Mouse (Mus musculus) lung, adult 18-20 months (tissue): ENCODE results near the gene Lmo7.

ENCODE experiments used
- DNase-seq, 2 experiments: peaks; one replicate each; pipeline ENCODE4 v3.0.0; 2022; ENCODE audit warnings: mixed read lengths in 2 of 2

The Lmo7 gene

DNA sequence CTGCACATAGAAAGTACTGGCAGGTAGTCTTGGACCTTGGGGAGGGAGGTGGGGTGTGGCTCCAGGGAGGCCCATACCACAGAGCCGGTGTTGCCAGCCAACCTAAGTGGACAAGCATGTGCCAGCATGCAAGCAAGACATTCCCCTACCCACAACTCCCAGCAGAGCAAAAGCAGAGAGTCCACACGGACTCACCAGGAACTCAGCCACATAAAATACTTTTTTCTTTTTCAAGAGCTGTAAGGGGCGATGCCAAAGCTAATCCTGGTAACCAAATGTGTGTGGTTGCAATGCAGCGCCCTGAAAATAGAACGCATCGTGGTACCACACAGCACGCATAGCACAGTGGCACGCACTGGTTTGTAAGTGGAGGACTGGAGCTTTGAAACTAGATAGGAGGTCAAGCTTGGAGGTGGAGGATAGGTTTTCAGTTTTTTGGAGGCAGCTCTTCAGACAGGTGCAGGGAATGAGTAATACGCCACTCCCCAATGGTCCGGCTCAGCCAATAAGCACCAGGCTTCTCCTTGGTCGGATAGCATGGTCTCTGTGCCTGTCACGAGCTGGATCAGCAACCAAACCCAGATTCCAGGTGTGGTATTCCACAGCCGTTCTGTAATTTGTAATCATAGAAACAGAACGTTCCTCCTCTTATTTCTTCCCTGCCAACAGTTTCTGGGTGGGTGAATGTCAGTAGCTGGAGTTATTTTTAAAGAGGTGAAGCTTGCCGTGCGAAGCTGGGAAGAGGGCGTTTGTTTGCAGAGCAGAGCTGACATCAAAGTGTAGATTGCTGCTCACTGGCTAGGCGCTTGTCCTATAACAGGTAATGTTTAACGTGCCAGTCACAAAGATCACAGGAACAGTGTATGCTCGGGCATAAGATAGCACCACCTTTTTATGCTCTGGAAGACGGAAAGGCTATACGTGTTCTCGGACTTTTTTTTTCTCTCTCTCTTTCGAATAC, 110.3 kb downstream of the Lmo7 start:
- DNase-seq, result peak; percentile 83 to 86

GRCm38 (mm10) chr14:101841271-101841670, 111.5 kb downstream of the Lmo7 start:
- DNase-seq, result no peak

- DNase-seq, result peak; percentile 46
These were observed 112.8 kb downstream of the Lmo7 start for GRCm38 (mm10) chr14:101842521-101842920.

- DNase-seq, result no peak
These were observed 113.7 kb downstream of the Lmo7 start for GRCm38 (mm10) chr14:101843443-101843842.

DNA sequence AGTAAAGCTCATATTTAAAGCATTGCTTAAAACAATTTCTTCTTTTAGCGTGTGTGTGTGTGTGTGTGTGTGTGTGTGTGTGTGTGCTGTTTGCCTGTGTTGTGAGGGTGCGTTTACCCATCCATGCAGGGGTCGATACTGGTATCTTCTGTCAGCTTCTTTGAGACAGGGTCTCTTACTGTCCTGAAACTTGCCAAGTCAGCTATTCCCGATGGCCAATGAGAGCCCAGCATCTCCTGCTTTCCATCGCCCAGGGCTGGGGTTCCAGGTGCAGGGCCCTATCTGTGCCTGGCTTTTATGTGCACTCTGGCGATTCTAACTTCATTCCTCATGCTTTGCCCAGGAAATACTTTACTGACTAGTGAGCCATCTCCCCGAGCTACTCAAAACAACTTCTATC, 114.7 kb downstream of the Lmo7 start:
- no peak for DNase-seq

GRCm38 (mm10) chr14:101846097-101846882, 116.5 kb downstream of the Lmo7 start:
- DNase-seq, result no peak

GRCm38 (mm10) chr14:101847520-101847919, 117.8 kb downstream of the Lmo7 start:
- no peak for DNase-seq

GRCm38 (mm10) chr14:101852584-101853195, 122.9 kb downstream of the Lmo7 start:
- no peak for DNase-seq

DNA sequence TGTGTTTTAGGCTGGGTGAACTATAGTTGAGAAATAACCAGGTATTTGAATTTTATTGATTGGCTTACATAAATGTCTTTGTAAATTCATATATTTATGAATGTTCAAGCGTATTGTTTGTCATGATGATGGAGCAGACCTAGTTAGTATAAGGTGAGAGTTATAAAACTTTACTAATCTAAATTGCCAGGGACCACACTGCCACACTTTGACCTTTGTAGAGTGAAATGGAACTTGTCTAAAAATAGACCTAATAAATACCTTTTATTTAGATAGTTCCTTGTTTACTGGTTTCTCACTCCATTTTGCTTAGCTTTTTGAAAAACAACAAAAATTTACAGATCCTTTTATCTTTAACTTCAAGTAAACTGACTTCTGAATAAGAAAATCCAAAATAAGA, 123.5 kb downstream of the Lmo7 start:
- no peak for DNase-seq

- DNase-seq, result no peak
These were observed 124.0 kb downstream of the Lmo7 start for GRCm38 (mm10) chr14:101853722-101854121.

- no peak for DNase-seq
These were observed 124.5 kb downstream of the Lmo7 start for GRCm38 (mm10) chr14:101854226-101854625.

GRCm38 (mm10) chr14:101859305-101859886, 129.6 kb downstream of the Lmo7 start:
- DNase-seq, result peak; percentile 85 to 90

DNA sequence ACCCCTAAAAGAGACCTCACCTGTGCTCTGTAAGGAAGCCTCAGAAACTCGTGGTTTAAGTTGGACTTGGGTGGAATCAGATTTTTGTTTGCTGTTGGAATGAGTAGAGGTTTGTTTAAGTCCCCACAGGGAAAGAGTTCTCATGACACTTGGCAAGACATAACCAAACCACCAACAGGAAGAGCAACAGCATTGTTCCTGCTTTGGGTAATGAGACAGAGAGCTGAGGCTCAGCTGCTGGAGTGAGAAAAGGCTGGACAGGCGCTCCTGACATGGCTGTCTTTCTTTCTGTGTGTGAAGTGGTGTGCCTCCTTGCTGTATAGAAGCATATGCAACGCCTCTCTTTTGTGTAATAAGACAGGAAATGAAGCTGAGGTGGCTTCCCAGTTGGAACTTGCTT, 132.3 kb downstream of the Lmo7 start:
- DNase-seq, result no peak

GRCm38 (mm10) chr14:101867071-101867733, 137.4 kb downstream of the Lmo7 start:
- no peak for DNase-seq

DNA sequence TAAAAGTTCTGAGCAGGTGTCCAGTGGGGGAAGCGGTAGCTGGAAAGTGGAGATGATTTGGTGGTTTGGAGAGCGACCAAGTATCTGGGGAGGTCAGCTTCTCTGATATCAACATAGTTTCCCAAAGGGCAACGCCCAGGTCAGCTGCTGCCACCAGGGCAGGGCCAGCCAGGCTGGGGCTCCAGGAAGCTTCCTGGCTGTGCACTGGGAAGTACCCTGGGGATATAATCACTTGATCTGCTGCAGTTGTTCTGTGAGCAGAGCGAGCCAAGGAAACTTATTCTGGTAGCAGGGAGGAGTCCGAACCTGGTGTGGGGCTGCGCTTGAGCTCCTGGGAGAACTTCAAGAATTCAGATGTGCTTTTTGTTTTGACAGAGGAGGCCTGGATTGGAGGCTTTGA, 139.4 kb downstream of the Lmo7 start:
- peak; percentile 79 to 85 for DNase-seq

GRCm38 (mm10) chr14:101869661-101870060, 139.9 kb downstream of the Lmo7 start:
- no peak for DNase-seq

- peak; percentile 43 to 57 for DNase-seq
These were observed 140.6 kb downstream of the Lmo7 start for GRCm38 (mm10) chr14:101870171-101870902.

DNA sequence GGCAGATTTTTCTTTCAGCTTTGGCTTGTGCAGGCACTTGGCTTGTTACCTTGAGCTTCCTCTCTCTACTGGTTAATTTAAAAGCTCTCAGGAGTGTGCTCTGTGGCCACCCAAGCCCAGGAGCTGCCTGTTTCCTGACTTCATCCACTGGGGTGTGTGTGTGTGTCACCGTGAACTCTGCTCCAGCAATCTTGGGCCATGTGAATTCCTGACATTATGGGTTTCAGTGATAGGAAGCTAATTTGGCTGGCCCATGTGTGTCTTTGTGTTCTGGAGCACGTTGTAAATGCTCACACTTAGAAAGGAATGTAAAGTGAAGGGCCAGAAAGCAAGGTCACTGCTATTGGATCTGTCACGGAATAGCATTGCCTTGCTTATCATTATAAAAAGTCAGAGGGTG, 143.1 kb downstream of the Lmo7 start:
- DNase-seq, result no peak

DNA sequence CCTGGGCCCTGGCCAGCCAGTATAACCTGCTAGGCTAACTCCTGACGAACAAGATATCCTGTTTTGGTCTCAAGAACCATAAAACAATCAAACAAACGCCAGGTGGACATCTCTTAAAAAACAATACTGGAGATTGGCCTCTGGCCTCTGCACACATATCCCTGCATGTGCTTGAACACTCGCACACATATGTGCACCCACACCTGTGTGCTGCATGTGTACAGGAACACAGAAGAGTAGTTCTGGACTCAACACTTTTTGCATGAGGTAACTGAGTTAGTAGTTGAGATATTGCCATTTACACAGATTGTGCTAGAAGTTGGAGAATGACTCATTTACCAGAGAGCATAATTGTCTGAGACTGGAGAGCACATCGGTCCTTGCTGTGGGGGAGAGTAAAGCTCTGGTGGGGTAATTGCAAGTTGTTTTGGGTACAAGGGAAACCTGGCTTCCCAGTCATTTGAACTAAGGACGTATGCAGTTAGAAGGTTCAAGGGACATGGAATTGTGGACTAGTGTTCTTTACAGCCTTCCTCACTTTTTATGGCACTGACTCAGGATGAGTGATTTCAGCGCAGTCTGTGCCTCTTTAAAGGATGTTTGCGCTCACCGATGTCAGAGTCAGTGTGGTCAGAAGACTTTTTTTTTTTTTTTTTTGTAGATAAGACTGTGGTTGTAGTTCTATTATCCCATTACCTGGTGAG, 148.7 kb downstream of the Lmo7 start:
- DNase-seq, result no peak

GRCm38 (mm10) chr14:101879050-101879694, 149.4 kb downstream of the Lmo7 start:
- DNase-seq, result no peak
